Mouse (Mus musculus) kidney, adult 2 months (tissue): Measurements from ENCODE around the gene Nptxr. TPM values are rescaled to one million over a fixed set of nuclear protein-coding genes. Genes with fewer than 3 reads are reported as not detected.
A peak's percentile ranks its signal among the peaks of the same experiment; 100 is the strongest.

ENCODE experiments used
- DNase-seq: peaks from one replicate; pipeline ENCODE4 v3.0.0; 2021
- H3K27ac ChIP-seq: fragments of 200-500 bp; 2 replicates; pipeline ENCODE4 v1.5.1; 2012; ENCODE audit warnings: low read depth, low read length, control low read depth, inconsistent platforms; ENCODE audit not compliant: insufficient read depth
- H3K27me3 ChIP-seq: fragments of 200-500 bp; replicated peaks from 2 replicates; pipeline ENCODE4 v1.6.1; 2012; ENCODE audit warnings: mild to moderate bottlenecking, moderate library complexity, low read length, inconsistent platforms; ENCODE audit not compliant: control insufficient read depth, insufficient read depth
- H3K36me3 ChIP-seq: fragments of 200-500 bp; 2 replicates; pipeline ENCODE4 v1.6.1; 2012; ENCODE audit warnings: mild to moderate bottlenecking, moderate library complexity, low read length, inconsistent platforms; ENCODE audit not compliant: control insufficient read depth, insufficient read depth
- H3K4me1 ChIP-seq: fragments of 200-500 bp; 2 replicates; pipeline ENCODE4 v1.6.1; 2011; ENCODE audit warnings: low read length; ENCODE audit not compliant: control insufficient read depth, insufficient read depth
- H3K4me3 ChIP-seq: fragments of 200-500 bp; 2 replicates; pipeline ENCODE4 v1.5.1; 2011; ENCODE audit warnings: mild to moderate bottlenecking, low read depth, low read length, control low read depth; ENCODE audit not compliant: insufficient read depth
- CTCF ChIP-seq: fragments of 200-500 bp; conservative IDR thresholded peaks from 2 replicates; pipeline ENCODE4 v1.5.1; 2011; ENCODE audit warnings: low read depth, mild to moderate bottlenecking, control low read depth, low read length, moderate library complexity, mixed read lengths; ENCODE audit not compliant: insufficient read depth, insufficient read length
- POLR2A ChIP-seq: fragments of 200-500 bp; IDR thresholded peaks from one replicate; pipeline ENCODE4 v1.6.1; 2011; ENCODE audit warnings: low read depth, low read length, control low read depth
- WGBS: fragments of 180-500 bp; shearing (Covaris S2); methylation state at CpG from one replicate; pipeline ENCODE4 v1.1.7; 2018; 5-methylcytosine and 5-hydroxymethylcytosine counted together
- polyA plus RNA-seq: library from polyadenylated mRNA; depleted of rRNA; stranded (reverse); fragments of >200 nt; gene quantifications from 2 replicates; pipeline ENCODE4 v1.2.3, GENCODE M21; 2012

Gene Nptxr
- polyA plus RNA-seq, 1 experiment, result 2.0 TPM

GRCm38 (mm10) chr15:79752742-79753419 is 51.7 kb downstream of the Nptxr start:
- DNase-seq, result peak; percentile 76
- Histone ChIP-seq H3K27ac (no peak overlapping the region), H3K27me3 (no peaks in the 10 kb centered on the region), H3K4me3 (no peak overlapping the region), H3K36me3 (no peaks in the 10 kb centered on the region), H3K4me1 (no peaks in the 10 kb centered on the region)
- WGBS, result 25% methylated on average over 11 of the region's 11 CpGs
- peak; percentile 92 for TF ChIP-seq CTCF
- no peak for TF ChIP-seq POLR2A

DNA sequence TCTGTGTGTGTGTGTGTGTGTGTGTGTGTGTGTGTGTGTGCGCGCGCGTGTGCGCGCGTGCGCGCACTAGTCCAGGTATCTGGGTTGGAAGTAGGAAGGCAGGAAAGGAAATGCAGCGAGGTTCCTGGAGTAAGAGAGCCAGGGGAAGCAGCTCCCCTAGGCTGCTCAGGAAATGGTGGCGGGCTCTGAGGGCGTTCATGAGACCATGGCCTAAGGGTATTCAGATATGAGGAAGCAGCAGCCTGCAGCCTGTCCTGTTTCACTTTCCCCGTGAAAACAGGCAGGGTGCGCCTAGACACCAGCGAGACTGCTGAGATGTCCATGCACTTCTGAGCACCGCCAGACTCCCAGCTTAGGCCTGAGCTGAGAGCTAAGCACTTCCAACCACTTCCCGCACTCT is 52.8 kb downstream of the Nptxr start:
- no peaks in the 10 kb centered on the region for H3K36me3 ChIP-seq
- 79% methylated on average over 17 of the region's 17 CpGs for WGBS
- TF ChIP-seq POLR2A, result no peak
- TF ChIP-seq CTCF, result no peak

DNA sequence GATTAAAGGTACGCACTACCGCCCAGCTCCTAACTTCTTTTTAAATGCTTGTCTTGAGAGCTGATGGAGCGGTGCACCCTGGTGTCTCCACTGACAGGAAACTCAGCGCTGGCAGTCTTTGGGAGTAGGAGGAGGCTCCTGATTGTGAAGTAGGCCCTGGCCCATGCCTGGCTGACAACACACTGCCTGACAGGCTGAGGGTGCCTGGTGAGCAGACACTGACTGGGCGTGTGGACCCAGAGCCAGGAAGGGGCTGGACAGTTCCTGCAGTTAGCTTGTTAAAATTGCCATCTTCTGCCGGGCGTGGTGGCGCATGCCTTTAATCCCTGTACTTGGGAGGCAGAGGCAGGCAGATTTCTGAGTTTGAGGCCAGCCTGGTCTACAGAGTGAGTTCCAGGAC is 54.3 kb downstream of the Nptxr start:
- Histone ChIP-seq H3K27ac (no peak overlapping the region), H3K27me3 (no peaks in the 10 kb centered on the region), H3K4me3 (no peak overlapping the region), H3K36me3 (no peaks in the 10 kb centered on the region), H3K4me1 (no peaks in the 10 kb centered on the region)
- TF ChIP-seq CTCF (no peak), POLR2A (no peak)
- 93% methylated on average over 8 of the region's 8 CpGs for WGBS
- DNase-seq, result no peak

More for the DNA sequence above, 52.8 kb downstream of the Nptxr start:
- no peaks in the 10 kb centered on the region for H3K4me1 ChIP-seq
- DNase-seq, result no peak
- H3K27ac ChIP-seq, result no peak overlapping the region
- H3K27me3 ChIP-seq, result no peaks in the 10 kb centered on the region
- H3K4me3 ChIP-seq, result no peak overlapping the region

GRCm38 (mm10) chr15:79749162-79749561 is 55.4 kb downstream of the Nptxr start:
- Histone ChIP-seq H3K36me3 (no peaks in the 10 kb centered on the region), H3K27ac (no peak overlapping the region), H3K27me3 (no peaks in the 10 kb centered on the region), H3K4me1 (peaks cover 4% of the 10 kb centered on the region), H3K4me3 (no peak overlapping the region)
- no peak for DNase-seq
- no peak for TF ChIP-seq CTCF
- TF ChIP-seq POLR2A, result no peak
- WGBS, result 94% methylated on average over 7 of the region's 7 CpGs

DNA sequence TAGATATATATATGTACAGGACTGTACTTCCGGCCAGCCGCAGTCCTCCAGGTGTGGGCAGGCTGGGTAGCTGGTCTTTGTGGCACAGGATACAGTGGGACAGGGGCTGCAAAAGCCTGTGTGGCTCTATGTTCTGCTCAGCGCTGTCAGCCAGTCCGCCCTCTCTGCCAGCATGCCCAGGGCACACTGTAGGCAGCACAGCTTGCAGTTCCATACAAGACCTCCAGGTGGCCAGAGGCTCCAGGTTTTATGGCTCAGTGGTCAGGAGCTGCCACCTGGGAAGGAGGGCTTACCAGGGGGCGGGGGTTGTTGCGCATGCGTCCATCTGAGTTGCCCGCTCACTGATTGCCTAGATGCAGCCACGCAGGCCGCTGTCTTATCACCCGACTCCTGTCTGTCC is 56.6 kb downstream of the Nptxr start:
- peaks cover 6% of the 10 kb centered on the region for H3K4me1 ChIP-seq
- peak; percentile 29 for DNase-seq
- no peak for TF ChIP-seq POLR2A
- peak; percentile 47; the same call in 1 of the 2 replicates for TF ChIP-seq CTCF
- 83% methylated on average over 11 of the region's 11 CpGs for WGBS
- no peaks in the 10 kb centered on the region for H3K36me3 ChIP-seq
- no peak overlapping the region for H3K27ac ChIP-seq
- H3K27me3 ChIP-seq, result no peaks in the 10 kb centered on the region
- no peak overlapping the region for H3K4me3 ChIP-seq

DNA sequence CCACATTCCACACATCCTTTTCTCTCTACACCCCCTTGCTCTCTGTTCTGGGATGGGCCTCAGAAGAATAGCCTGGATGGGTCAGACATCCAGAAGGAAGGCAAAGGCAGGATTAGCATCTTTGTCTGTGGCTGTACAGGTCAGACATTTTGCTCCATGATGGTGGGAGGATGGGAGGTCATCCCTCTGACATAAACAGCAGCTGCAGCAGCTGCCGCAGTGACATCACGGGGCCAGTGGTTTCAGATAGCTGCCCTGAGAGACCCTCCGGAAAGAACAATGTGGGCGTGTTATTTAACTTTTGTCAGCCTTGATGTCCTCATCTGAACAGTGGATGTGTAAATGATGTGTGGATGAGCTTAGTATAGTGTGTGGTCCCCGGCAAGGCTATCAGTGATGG is 58.7 kb downstream of the Nptxr start:
- no peaks in the 10 kb centered on the region for H3K36me3 ChIP-seq
- H3K27me3 ChIP-seq, result no peaks in the 10 kb centered on the region
- H3K27ac ChIP-seq, result no peak overlapping the region
- H3K4me1 ChIP-seq, result peaks cover 11% of the 10 kb centered on the region
- no peak for DNase-seq
- WGBS, result 88% methylated on average over 5 of the region's 5 CpGs
- H3K4me3 ChIP-seq, result no peak overlapping the region
- no peak for TF ChIP-seq CTCF
- TF ChIP-seq POLR2A, result no peak

DNA sequence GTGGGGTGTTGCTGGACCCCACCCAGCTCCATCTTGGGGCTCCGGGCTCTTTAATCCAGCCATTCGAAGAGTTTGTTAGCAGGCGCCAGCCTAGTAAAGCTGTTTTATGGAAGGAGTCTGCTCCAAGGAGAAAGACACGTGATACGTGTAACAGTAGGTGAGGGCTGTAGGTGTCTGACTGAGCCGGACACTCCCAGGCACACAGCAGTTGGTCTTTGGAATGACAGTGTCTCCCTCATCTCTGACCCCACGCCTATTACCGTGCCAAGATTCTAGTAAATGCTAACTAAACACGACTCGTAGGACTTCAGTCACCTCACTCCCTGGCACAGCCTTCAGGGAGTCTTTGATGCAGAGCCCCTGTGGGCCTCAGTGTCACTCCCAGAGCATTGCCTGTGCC is 59.3 kb downstream of the Nptxr start:
- DNase-seq, result peak; percentile 84
- Histone ChIP-seq H3K36me3 (no peaks in the 10 kb centered on the region), H3K4me3 (no peak overlapping the region), H3K27ac (no peak overlapping the region; the same call in 1 of the 2 replicates), H3K27me3 (no peaks in the 10 kb centered on the region), H3K4me1 (peaks cover 11% of the 10 kb centered on the region)
- 57% methylated on average over 10 of the region's 10 CpGs for WGBS
- TF ChIP-seq CTCF, result no peak
- no peak for TF ChIP-seq POLR2A
